Mouse (Mus musculus) left cerebral cortex, adult 11 months (tissue): ENCODE data around the gene Rps21.
"Not testable (repeated sequence)": the region's sequence is repeated elsewhere in the genome, so short reads cannot be mapped to it uniquely, and the experiment has no call there.

Experiments used
- DNase-seq: peaks from one replicate; pipeline ENCODE4 v3.0.0; 2022; ENCODE audit warnings: low spot score

The Rps21 gene

DNA sequence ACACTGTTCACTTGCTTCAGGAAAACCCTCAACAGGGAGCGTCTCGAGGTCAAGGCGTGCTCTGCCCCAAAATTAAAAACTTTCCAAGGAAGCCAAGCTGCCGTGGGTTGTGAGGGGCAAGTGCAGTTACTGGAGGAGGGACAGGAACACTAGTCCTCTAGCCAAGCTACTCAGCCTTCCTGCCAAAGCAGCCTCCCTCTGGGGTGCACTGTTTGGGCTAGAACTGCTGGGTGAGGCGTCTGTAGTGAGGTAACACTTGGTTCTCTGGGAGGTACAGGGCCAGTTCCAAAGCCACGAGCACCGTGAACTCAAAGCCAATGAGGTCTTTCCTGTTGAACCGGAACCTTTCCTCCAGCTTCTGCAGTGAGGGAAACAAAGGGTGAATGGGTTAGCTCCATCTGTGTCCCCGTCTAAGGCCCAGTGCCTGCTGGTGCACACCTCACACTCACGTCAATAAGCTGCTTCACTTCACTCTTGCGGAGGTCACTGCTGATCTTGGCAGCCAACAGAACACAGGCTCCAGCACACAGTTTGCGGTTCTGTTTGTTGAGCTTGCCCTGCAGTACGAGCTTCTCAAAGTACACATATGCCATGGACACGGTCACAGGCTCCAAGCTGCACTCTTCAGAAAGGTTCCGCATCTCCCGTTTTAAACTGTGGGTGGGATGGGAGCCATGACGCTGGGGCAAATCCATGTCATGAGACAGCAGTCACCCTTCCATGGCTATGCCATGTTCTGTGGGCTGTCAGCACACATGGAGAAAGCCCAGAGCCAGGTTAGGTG is 2.8 kb downstream of the Rps21 start:
- not testable (repeated sequence) for DNase-seq

DNA sequence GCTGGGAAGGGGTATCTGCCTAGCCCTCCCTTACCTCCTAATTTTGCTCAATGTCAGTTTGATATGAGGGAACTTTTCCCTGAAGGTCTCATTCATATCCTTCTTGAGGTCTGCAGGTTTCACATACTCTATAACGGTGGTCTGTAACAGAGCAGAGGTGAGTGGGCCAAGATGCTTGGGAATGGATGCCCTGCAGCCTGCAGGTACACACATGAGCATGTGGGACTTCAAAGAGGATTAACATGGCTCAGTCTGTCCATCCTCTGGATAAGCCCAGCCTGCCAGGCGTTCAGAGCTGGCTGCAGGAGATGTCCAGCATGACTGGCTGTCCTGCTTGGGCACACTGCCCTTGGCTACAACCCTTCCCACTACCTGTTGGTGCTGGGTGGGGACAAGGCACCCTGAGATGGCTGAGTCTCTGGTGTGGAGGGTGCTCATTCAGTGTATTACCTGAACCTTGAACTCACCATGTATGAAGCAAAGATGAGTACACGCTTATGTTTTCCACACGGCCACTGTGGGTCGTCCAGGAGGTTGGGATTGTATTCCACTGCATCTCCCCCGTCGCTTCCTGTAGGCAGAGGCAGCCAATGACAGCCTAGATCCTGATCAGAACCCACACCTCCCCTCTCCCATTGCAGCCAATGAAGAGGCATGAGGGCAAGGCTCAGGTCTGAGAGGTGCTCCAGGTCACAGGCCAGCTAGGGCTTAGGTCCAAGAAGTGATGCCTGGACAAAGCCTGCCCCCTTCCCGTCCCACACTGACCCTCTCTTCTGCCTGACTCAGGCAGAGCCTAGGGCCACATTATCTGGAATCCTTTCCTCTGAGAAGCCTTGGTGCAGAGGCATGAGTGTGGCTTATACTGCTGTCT is 3.7 kb downstream of the Rps21 start:
- DNase-seq, result no peak

DNA sequence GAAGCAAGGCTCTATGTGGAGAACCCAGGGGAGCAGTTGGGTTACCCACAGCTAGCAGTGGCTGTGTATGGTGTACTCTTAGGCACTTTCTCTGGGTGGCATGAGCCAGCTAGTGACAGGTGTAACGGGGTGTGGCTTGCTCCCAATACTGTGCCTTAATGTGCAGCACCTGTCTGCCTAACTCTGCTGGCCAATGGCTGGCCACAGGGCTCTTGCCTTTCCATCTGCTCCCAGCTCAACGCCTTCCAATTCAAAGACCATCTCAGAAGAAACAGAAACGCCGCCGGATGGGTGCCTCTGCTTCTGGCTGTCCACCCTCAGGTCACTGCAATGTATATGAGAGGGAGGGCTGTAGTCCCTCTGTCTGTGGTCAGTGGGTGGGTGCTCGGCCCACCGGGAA is 4.7 kb downstream of the Rps21 start:
- no peak for DNase-seq

- no peak for DNase-seq
These were observed 5.3 kb downstream of the Rps21 start for GRCm38 (mm10) chr2:180262441-180262840.

- no peak for DNase-seq
These were observed 5.7 kb downstream of the Rps21 start for GRCm38 (mm10) chr2:180262891-180263290.

GRCm38 (mm10) chr2:180267955-180268354 is 10.8 kb downstream of the Rps21 start:
- DNase-seq, result no peak

- no peak for DNase-seq
These were observed 12.2 kb downstream of the Rps21 start for GRCm38 (mm10) chr2:180269329-180269728.

- no peak for DNase-seq
These were observed 13.5 kb downstream of the Rps21 start for GRCm38 (mm10) chr2:180270537-180271255.

DNA sequence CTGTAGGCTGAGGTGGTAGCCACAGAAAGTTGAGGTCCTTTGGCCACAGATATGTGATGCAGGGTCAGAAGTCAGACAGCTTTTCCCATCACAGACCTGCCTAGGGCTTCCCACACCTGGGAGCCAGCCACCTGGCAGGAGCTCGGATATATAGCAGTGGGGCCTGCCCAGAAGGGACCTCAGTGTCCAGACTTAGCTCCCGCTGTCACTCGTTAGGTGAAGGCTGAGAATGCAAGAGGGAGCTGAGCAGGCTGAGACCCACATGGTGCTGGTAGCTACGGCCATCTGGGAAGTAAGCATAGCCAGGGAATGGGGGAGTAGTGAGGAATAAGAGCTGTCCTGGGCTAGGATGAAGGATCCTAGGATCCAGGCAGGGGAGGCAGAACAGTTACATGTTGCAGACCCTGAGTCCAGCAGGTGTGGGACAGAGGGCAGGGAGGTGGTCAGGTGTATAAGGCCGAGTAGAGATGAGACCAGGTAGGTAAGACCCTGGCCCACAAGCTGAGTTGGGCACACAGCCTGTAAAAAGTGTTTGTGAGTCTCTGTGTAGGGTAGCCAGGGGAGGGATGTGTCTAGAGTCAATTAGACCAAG is 14.7 kb downstream of the Rps21 start:
- DNase-seq, result no peak

DNA sequence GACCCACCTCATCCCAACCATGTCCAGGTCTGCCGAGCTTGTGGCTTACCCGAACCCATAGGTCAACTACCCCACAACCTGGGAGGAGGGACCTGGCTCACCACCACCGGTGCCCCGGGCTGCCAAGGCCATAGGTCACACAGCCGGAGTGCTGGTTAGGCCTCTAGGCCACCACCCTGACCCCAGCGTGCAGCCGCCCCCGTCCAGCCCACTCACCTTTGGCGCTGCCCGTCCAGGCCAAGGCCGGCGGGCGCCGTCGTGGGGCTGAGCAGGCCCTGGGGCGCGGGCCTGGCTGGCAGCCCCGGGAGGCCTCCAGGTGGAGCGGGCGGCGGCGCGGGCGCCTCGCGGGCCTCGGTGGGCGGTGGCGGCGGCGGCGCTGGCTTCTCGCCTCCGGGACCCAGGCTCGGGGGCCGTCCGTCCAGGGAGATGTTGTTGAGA is 15.7 kb downstream of the Rps21 start:
- DNase-seq, result no peak

DNA sequence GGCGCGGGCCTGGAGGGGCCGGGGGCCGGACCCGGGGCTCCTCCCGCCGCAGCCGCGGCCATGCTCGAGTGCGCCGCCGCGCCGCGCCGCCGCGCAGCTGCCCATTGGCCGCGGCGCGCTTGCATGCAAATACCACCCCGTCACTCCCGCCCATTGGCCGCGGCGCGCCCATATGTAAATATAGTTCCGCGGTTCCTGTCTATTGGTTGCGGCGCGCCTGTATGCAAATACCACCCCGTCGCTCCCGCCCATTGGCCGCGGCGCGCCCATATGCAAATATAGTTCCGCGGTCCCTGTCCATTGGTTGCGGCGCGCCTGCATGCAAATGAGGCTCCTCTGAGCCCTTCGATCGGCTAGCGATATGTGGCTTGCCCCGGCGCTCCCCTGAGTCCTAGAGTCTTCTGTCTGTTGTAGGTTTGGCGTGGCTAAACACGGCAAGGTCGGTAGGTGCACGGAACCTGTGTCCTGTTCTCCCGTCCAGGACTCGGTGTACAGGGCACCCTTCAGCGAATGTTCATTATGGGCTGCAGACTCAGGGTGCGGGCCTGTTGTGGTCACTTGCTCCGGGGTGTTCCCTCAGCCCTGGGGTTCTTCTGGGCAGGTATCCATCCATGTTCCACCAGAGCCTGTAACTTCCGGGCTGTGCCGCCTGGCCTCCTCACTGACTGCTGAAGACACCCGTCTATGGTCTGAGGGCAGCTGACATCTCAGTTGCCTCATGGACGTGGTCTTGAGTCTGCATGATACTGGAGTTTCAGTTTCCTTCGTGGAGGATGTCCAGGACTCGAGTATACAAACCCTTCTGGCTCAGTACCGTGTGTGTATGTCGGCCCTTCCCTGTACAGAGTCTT is 16.4 kb downstream of the Rps21 start, which contains the start of gene Cables2:
Gene Cables2, minus strand, starts transcription at position 103 of the 851 bp plus-strand sequence.
- DNase-seq, result peak; percentile 93

DNA sequence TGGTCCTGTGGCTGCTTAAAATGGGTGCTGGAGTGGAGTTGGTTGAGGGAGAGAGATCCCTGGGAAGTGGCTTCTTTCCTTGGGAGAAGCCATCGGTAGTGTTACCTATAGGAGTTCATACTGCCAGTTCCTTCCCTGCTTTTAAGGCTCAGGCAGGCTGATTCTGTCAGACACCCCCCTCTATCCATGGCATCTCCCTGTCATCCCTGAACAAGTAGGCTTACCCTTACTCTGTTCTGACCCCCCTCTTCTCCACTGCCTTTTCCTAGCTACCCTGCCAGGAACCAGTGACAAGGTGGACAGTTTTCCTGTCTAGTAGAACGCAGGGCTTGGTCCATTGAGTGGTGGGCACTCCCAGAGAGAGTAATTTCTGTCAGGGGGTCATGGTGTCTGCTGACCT is 17.3 kb downstream of the Rps21 start:
- no peak for DNase-seq

DNA sequence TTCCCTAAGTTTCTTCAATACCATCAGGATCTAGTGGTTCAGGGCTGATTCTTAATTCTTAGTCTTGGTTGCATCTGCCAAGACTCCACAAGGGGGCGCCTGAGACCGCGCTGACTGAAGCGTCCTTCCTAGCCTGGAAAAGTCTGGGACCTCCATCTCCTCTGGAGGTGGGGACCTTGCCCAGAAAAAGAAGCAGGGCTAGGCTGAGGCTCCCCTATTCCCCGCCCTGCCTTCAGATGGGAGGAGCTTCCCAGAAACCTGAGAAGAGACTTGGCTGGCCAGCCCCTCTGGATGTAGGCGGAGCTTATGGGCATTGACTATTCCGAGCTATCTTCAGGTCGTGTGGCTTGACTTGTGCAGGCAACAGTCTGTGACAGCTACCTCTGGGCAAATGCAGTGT is 18.7 kb downstream of the Rps21 start:
- DNase-seq, result no peak

GRCm38 (mm10) chr2:180276385-180276784 is 19.2 kb downstream of the Rps21 start:
- DNase-seq, result no peak

GRCm38 (mm10) chr2:180276851-180277259 is 19.7 kb downstream of the Rps21 start:
- no peak for DNase-seq

GRCm38 (mm10) chr2:180277773-180278320 is 20.7 kb downstream of the Rps21 start:
- no peak for DNase-seq

DNA sequence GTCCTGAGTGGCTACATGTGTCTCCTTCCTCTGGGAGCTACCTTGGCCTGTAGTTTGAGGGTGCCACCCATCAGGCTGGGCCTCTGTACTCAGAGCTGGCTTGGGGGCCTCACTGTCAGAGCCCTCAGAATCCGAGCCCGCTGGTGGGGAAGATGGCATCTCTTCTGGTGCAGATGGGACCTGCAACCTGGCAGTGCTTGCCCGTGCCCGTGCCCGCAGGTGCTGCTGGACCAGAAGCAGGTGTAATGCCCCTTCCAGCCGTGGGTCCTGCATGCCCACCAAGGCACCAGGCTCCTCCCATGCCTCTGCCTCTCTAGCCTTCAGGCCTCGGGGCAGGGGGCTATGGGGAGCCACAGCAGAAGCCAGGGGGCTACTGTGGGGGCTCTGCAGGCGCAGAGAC is 22.1 kb downstream of the Rps21 start:
- DNase-seq, result no peak

GRCm38 (mm10) chr2:180288966-180289365 is 31.8 kb downstream of the Rps21 start:
- DNase-seq, result no peak

DNA sequence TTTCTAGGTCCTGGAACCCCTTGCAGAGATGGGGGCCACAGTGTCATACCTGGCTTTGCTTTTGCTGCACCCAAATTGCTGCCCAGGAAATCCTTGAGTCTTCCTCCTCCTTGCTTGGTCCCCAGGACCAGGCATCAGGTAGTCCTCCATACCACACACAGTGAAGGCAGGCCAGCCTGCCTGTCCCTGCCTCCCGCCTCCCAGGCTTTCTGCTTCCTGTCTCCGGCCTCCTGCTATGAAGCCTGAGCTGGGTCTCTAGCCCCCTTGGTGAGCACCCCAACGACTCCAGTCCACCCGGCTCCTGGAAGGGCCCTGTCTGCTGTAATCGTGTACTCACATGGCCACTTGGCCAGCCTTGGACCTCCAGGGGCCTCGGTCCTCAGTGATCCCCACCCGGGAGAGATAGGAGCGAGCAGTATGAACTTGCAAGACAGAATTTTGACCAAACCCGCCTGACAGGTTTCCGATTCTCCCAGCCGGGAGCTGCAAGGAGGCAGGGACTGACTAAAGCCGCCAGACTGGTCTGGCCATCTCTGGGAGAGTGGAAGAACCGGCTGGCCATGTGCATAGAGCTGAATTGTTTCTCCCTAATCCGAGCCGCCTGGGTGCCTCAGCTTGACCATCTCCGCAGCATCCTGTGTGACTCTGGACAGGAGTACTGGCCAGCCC is 32.4 kb downstream of the Rps21 start, which contains the start of gene Rbbp8nl:
Gene Rbbp8nl, minus strand, starts transcription at position 440 of the 669 bp plus-strand sequence.
- DNase-seq, result no peak

DNA sequence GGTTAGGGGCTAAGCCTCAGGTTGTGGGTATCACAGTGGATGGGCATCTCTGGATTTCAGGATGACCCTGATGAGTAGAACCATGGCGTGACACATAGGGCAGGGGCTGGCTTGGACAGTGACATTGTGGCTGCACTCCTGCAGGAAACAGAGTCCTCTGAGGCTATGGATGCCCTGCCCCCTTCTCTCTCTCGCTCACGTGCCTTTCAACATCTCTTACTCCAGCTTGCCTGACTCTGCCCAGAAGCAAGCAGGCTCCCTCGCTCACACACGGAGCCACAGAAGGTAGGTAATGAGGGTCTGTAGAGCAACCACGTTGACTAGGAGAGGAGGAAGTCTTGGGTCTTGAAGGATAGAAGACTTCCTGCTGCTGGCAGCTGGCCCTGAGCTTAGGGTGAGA is 33.3 kb downstream of the Rps21 start:
- DNase-seq, result no peak
